Comparison of ENCODE assay signal across 18 mouse cellular contexts in genomic region chr2:7792456-7793145, GRCm38 (mm10).
DNase-seq lines count a peak whose midpoint lies in the region; ATAC-seq and TF ChIP-seq lines count a peak whose summit lies in the region.
"Had no signal": no experiment of that assay in that cellular context is flagged by ENCODE, and none has a peak within 500 bp of the region (broad histone marks: within the 10 kb centered on the region; RNA-seq: fewer than 3 reads in every experiment).

No protein-coding gene starts in this region.

- TF ChIP-seq CTCF in kidney, postnatal 0 days (IDR thresholded peaks at IDR 0.05; ENCODE audit: low read depth) = no peak

- DNase-seq in forebrain, embryonic 14.5 days (ENCODE audit: low spot score) = peak; percentile 12
- peak; percentile 72 for DNase-seq in kidney, postnatal 0 days (ENCODE audit: low spot score)
- no peak for DNase-seq in kidney, postnatal 36 days
- peak; percentile 50 for DNase-seq in brain, adult 2 months (ENCODE audit: low read depth, low spot score)
- peak; percentile 57 for DNase-seq in lung, postnatal 10 days
- DNase-seq in urinary bladder, postnatal 14 days (ENCODE audit: low spot score) = no peak
- no peak for DNase-seq in gastrocnemius, postnatal 4 days (ENCODE audit: low spot score in 2 of 2)
- DNase-seq: adrenal gland, postnatal 25 days; heart, adult 2 months; thymus, postnatal 14 days had no signal

- no peaks in the 10 kb centered on the region for H3K4me1 ChIP-seq in forebrain, embryonic 14.5 days (ENCODE audit: control insufficient read depth, insufficient read depth, low read length)
- H3K4me1 ChIP-seq in forebrain, embryonic 15.5 days = no peaks in the 10 kb centered on the region
- no peaks in the 10 kb centered on the region for H3K4me1 ChIP-seq in kidney, postnatal 0 days (replicated peaks; ENCODE audit: insufficient read depth, low read length)
- H3K4me1 ChIP-seq: embryonic facial prominence, embryonic 13.5 days; forebrain, embryonic 10.5 days; hindbrain, embryonic 13.5 days; limb, embryonic 13.5 days had no signal

- no peak overlapping the region for H3K4me2 ChIP-seq in forebrain, embryonic 14.5 days (ENCODE audit: low read length)
- H3K4me2 ChIP-seq in forebrain, embryonic 15.5 days (replicated peaks) = no peak overlapping the region
- no peak overlapping the region for H3K4me2 ChIP-seq in kidney, postnatal 0 days (ENCODE audit: low read length)
- H3K4me2 ChIP-seq: embryonic facial prominence, embryonic 13.5 days; hindbrain, embryonic 13.5 days; limb, embryonic 13.5 days; midbrain, embryonic 11.5 days had no signal

- no peak overlapping the region for H3K4me3 ChIP-seq in forebrain, embryonic 14.5 days (ENCODE audit: low read depth, low read length)
- no peak overlapping the region for H3K4me3 ChIP-seq in forebrain, embryonic 15.5 days
- H3K4me3 ChIP-seq in kidney, postnatal 0 days (replicated peaks; ENCODE audit: low read depth, low read length) = no peak overlapping the region
- H3K4me3 ChIP-seq: embryonic facial prominence, embryonic 13.5 days; forebrain, embryonic 10.5 days; heart, adult 2 months; hindbrain, embryonic 13.5 days; left cerebral cortex, adult 2 months; limb, embryonic 13.5 days had no signal

- H3K36me3 ChIP-seq in forebrain, embryonic 14.5 days (ENCODE audit: control insufficient read depth, insufficient read depth, low read length) = no peaks in the 10 kb centered on the region
- H3K36me3 ChIP-seq in forebrain, embryonic 15.5 days = no peaks in the 10 kb centered on the region
- H3K36me3 ChIP-seq in kidney, postnatal 0 days (ENCODE audit: insufficient read depth, low read length) = no peaks in the 10 kb centered on the region
- H3K36me3 ChIP-seq: embryonic facial prominence, embryonic 13.5 days; forebrain, embryonic 10.5 days; hindbrain, embryonic 13.5 days; limb, embryonic 13.5 days had no signal

- H3K27ac ChIP-seq in forebrain, embryonic 14.5 days (ENCODE audit: low read depth, low read length) = no peak overlapping the region
- no peak overlapping the region for H3K27ac ChIP-seq in forebrain, embryonic 15.5 days (replicated peaks)
- no peak overlapping the region for H3K27ac ChIP-seq in kidney, postnatal 0 days
- H3K27ac ChIP-seq: embryonic facial prominence, embryonic 13.5 days; forebrain, embryonic 10.5 days; heart, adult 2 months; hindbrain, embryonic 13.5 days; left cerebral cortex, adult 2 months; limb, embryonic 13.5 days had no signal

- no peaks in the 10 kb centered on the region for H3K27me3 ChIP-seq in forebrain, embryonic 14.5 days (replicated peaks; ENCODE audit: control insufficient read depth, insufficient read depth, low read length)
- no peaks in the 10 kb centered on the region for H3K27me3 ChIP-seq in forebrain, embryonic 15.5 days
- no peaks in the 10 kb centered on the region for H3K27me3 ChIP-seq in kidney, postnatal 0 days (ENCODE audit: insufficient read depth, low read length)
- H3K27me3 ChIP-seq: CH12.LX; embryonic facial prominence, embryonic 13.5 days; hindbrain, embryonic 13.5 days; limb, embryonic 13.5 days had no signal

- H3K9me3 ChIP-seq in forebrain, embryonic 14.5 days (replicated peaks; ENCODE audit: control insufficient read depth, low read length) = no peaks in the 10 kb centered on the region
- H3K9me3 ChIP-seq in forebrain, embryonic 15.5 days = no peaks in the 10 kb centered on the region
- no peaks in the 10 kb centered on the region for H3K9me3 ChIP-seq in kidney, postnatal 0 days (replicated peaks; ENCODE audit: low read length)
- H3K9me3 ChIP-seq: embryonic facial prominence, embryonic 13.5 days; forebrain, embryonic 10.5 days; hindbrain, embryonic 13.5 days; limb, embryonic 13.5 days had no signal

- WGBS in forebrain, embryonic 14.5 days = 81% methylated on average over 2 of the region's 2 CpGs
- 81% methylated on average over 2 of the region's 2 CpGs for WGBS in forebrain, embryonic 15.5 days
- WGBS in kidney, postnatal 0 days = 65% methylated on average over 2 of the region's 2 CpGs

- no peak for ATAC-seq in forebrain, embryonic 14.5 days
- ATAC-seq in forebrain, embryonic 15.5 days (replicated peaks) = no peak
- no peak for ATAC-seq in kidney, postnatal 0 days (replicated peaks; ENCODE audit: low FRiP score, low read depth)

- H3K9ac ChIP-seq in forebrain, embryonic 14.5 days (ENCODE audit: low read length) = no peak overlapping the region
- no peak overlapping the region for H3K9ac ChIP-seq in forebrain, embryonic 15.5 days (replicated peaks)
- H3K9ac ChIP-seq in kidney, postnatal 0 days (ENCODE audit: low read depth, low read length) = no peak overlapping the region
- H3K9ac ChIP-seq: embryonic facial prominence, embryonic 13.5 days; hindbrain, embryonic 13.5 days; limb, embryonic 13.5 days had no signal

Comparison
In these comparisons a context has a peak if more than half of its experiments do, and no peak if none do; other contexts are left out.
1. DNase-seq: peak in forebrain, embryonic 14.5 days (single experiment), kidney, postnatal 0 days (single experiment), brain, adult 2 months (single experiment) and lung, postnatal 10 days (single experiment); none in kidney, postnatal 36 days (0 of 2), urinary bladder, postnatal 14 days (single experiment) and gastrocnemius, postnatal 4 days (0 of 2).